Mouse (Mus musculus) liver, postnatal 0 days (tissue): ENCODE measurements around the gene Magi2. TPM values are rescaled to one million over a fixed set of nuclear protein-coding genes. Genes with fewer than 3 reads are reported as not detected.

Experiments
- ATAC-seq: fragments of 200-750 bp; cut with Nextera tagmentation; 2 replicates; pipeline ENCODE4 v1.8.0; 2017; ENCODE audit warnings: mild to moderate bottlenecking, moderate library complexity
- DNase-seq: peaks from one replicate; pipeline ENCODE4 v3.0.0-alpha.2; 2016
- H3K27ac ChIP-seq: fragments of 300-500 bp; sonication (generic); 2 replicates; pipeline ENCODE4 v1.5.1; 2014; ENCODE audit warnings: antibody characterized with exemption, moderate library complexity, mild to moderate bottlenecking, low read depth
- H3K27me3 ChIP-seq: fragments of 300-500 bp; sonication (generic); 2 replicates; pipeline ENCODE4 v1.6.1; 2014; ENCODE audit warnings: low read length, control low read depth, mixed read lengths; ENCODE audit not compliant: insufficient read depth
- H3K36me3 ChIP-seq: fragments of 300-500 bp; sonication (generic); replicated peaks from 2 replicates; pipeline ENCODE4 v1.6.1; 2014; ENCODE audit warnings: mild to moderate bottlenecking, control low read depth, low read length, moderate library complexity, mixed read lengths; ENCODE audit not compliant: insufficient read depth
- H3K4me1 ChIP-seq: fragments of 300-500 bp; sonication (generic); 2 replicates; pipeline ENCODE4 v1.6.1; 2014; ENCODE audit warnings: antibody characterized with exemption, mild to moderate bottlenecking, control low read depth; ENCODE audit not compliant: insufficient read depth
- H3K4me2 ChIP-seq: fragments of 300-500 bp; sonication (generic); 2 replicates; pipeline ENCODE4 v1.6.1; 2014; ENCODE audit warnings: low read depth, mild to moderate bottlenecking, low read length, moderate library complexity, mixed read lengths
- H3K4me3 ChIP-seq: fragments of 300-500 bp; sonication (generic); 2 replicates; pipeline ENCODE4 v1.5.1; 2014; ENCODE audit warnings: low read depth, low read length
- H3K9ac ChIP-seq: fragments of 300-500 bp; sonication (generic); replicated peaks from 2 replicates; pipeline ENCODE4 v1.6.1; 2014; ENCODE audit warnings: mild to moderate bottlenecking, moderate library complexity
- H3K9me3 ChIP-seq: fragments of 300-500 bp; sonication (generic); 2 replicates; pipeline ENCODE4 v1.6.1; 2016; ENCODE audit warnings: mild to moderate bottlenecking, control low read depth, low read length, mixed read lengths
- CTCF ChIP-seq: sonication (generic); IDR thresholded peaks from 2 replicates; pipeline ENCODE4 v1.5.1; 2016; ENCODE audit warnings: antibody characterized with exemption, low read depth
- EP300 ChIP-seq: IDR thresholded peaks from 2 replicates; pipeline ENCODE4 v1.6.1; 2016; ENCODE audit warnings: antibody characterized with exemption, low read depth, mild to moderate bottlenecking
- WGBS: fragments of 180-500 bp; shearing (Covaris S2); extraction: QIAGEN DNeasy Blood & Tissue Kit; methylation state at CpG from one replicate; pipeline ENCODE4 v1.1.7; 2014; ENCODE audit not compliant: insufficient replicate concordance; 5-methylcytosine and 5-hydroxymethylcytosine counted together
- polyA plus RNA-seq: library from polyadenylated mRNA; unstranded; fragments of >200 nt; fragmentation: Nextera tagmentation; extraction: Ambion mirVana; gene quantifications from 2 replicates; pipeline ENCODE4 v1.2.1, GENCODE M21; 2015

The Magi2 gene
- polyA plus RNA-seq, 1 experiment from 2014 or later: 0.08 TPM

DNA sequence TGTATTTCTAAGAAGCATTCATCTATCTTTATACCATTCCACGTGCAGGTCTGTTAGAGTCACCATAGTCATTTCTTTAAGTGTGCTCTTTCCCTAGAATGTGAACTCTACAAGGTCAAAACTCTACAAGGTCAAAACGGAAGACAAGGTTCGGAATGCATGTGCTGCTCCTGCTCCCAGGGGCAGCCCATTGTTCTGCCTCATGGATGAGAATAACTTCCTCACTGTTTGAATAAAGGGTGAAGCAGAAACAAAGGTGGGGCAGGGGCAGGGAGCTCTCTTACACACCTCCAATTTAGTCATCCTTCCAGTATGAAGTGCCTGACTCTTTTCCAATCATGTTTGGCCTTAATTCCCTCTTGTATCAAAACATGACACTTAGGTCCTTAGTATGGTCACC, 1450.4 kb downstream of the Magi2 start:
- DNase-seq (no peak), ATAC-seq (no peak)
- Histone ChIP-seq H3K9me3 (no peaks in the 10 kb centered on the region), H3K9ac (no peak overlapping the region), H3K36me3 (no peaks in the 10 kb centered on the region), H3K27ac (no peak overlapping the region), H3K4me1 (no peaks in the 10 kb centered on the region), H3K4me2 (no peak overlapping the region), H3K27me3 (no peaks in the 10 kb centered on the region), H3K4me3 (no peak overlapping the region)
- 60% methylated on average over 3 of the region's 3 CpGs for WGBS
- TF ChIP-seq EP300 (no peak), CTCF (no peak)

DNA sequence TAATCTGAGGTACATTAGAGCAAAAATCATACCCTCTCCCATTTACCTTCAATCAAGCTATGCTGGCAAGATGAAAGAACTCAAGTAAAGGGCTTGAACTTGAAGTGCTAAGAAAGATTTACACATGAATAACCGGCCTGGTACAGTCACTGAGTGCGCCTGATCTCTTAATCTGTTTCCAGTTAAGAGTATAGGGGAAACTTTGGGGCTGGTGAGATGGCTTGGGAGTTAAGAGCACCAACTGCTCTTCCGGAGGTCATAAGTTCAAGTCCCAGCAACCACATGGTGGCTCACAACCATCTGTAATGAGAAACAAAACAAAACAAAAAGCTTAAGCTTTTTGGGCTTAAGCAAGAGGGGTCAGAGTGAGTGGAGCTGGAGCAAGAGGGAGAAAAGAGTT, 1451.7 kb downstream of the Magi2 start:
- Histone ChIP-seq H3K4me2 (no peak overlapping the region), H3K9me3 (no peaks in the 10 kb centered on the region), H3K4me1 (no peaks in the 10 kb centered on the region), H3K9ac (no peak overlapping the region), H3K36me3 (no peaks in the 10 kb centered on the region), H3K4me3 (no peak overlapping the region), H3K27ac (no peak overlapping the region), H3K27me3 (no peaks in the 10 kb centered on the region)
- TF ChIP-seq EP300 (no peak), CTCF (no peak)
- ATAC-seq (no peak), DNase-seq (no peak)
- WGBS: 68% methylated on average over 3 of the region's 3 CpGs

DNA sequence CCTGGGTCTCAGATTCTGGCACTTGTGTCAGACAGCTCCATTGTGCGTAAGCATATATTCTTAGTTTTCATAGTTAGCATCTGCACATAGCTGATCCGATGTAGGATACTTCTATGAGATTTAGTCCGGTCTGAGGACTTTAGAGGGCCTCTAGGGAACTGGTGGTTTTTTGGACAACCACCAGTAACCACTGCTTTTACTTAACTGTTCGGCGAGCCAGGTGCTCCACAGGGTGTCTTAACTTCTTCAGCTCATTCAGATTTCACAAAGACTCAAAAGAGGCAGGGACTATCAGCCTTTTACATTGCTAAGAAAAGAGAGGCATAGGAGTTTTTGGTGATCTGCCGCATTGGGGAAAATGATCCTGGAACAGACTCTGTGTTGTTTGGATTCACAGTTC, 1453.1 kb downstream of the Magi2 start:
- WGBS: 76% methylated on average over 6 of the region's 6 CpGs

DNA sequence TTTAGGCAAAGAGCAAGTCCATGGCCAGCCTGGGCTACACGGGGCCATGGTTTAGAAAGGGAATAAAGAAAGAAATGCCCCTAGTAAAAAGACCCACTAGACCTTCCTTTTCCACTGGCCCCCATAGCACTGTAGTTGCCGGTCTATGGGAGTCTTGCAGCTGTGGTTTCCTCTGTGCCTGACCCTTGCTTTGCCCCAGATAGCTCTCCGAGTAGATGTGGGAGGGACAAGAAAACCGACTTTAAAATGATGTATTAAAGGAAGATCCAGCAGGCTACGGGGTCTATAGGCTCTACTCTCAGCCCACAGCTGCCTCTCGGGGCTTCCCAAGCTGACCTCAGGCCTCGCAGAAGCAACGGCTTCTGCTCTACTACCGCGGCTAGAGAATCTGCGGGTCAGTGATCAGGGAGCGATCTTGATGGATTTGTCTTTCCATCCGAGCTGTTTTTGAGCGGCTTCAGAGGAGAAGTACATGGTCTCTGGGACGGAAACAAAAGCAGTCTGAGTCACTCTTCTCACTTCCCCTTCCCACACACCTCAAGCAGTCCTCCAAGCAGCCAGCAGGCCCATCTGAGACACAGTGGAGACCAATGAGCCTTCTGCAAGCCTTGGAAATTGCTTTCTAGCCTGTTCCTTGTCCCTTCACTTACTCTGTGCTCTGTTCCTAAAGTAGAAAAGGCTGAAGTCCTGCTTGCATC, 1454.1 kb downstream of the Magi2 start:
- no peak overlapping the region for H3K4me3 ChIP-seq
- ATAC-seq (peak; percentile 63), DNase-seq (peak; percentile 23)
- H3K4me2 ChIP-seq: no peak overlapping the region
- 0 out of 2 replicates have a peak overlapping the region, but pooled peaks have one; percentile 18 for H3K27ac ChIP-seq
- H3K9ac ChIP-seq: no peak overlapping the region
- no peaks in the 10 kb centered on the region for H3K9me3 ChIP-seq
- no peaks in the 10 kb centered on the region for H3K27me3 ChIP-seq
- H3K4me1 ChIP-seq: no peaks in the 10 kb centered on the region
- 26% methylated on average over 15 of the region's 15 CpGs for WGBS
- H3K36me3 ChIP-seq: no peaks in the 10 kb centered on the region
- TF ChIP-seq CTCF: no peak
- no peak for TF ChIP-seq EP300

More for the DNA sequence above, 1453.1 kb downstream of the Magi2 start:
- DNase-seq (no peak), ATAC-seq (no peak)
- Histone ChIP-seq H3K9ac (no peak overlapping the region), H3K36me3 (no peaks in the 10 kb centered on the region), H3K27me3 (no peaks in the 10 kb centered on the region), H3K27ac (no peak overlapping the region), H3K4me3 (no peak overlapping the region), H3K9me3 (no peaks in the 10 kb centered on the region), H3K4me1 (no peaks in the 10 kb centered on the region), H3K4me2 (no peak overlapping the region)
- TF ChIP-seq CTCF (no peak), EP300 (no peak)

DNA sequence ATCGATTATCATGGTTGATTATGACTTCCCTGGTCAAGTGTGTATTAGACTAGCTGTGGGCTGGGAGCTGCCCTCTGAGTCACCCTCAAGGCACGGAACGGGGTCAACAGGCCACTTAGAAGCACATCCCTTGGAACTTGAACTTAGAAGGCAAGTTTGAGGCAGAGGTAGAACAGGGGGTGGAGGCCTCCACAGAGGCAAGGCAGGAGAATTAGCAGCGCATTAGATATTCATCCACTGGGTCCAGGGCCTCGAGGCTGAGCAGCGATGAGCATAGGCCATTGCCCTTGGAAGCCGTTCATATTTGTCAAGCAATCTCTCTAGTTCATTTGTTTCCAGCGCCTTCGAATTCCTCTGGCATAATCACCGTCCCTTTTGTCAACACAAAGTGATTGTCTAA, 1454.8 kb downstream of the Magi2 start:
- no peak overlapping the region for H3K9ac ChIP-seq
- ATAC-seq: no peak
- DNase-seq: no peak
- H3K27ac ChIP-seq: no peak overlapping the region
- H3K4me3 ChIP-seq: no peak overlapping the region
- H3K27me3 ChIP-seq: no peaks in the 10 kb centered on the region
- WGBS: 83% methylated on average over 10 of the region's 10 CpGs
- H3K4me1 ChIP-seq: no peaks in the 10 kb centered on the region
- no peaks in the 10 kb centered on the region for H3K36me3 ChIP-seq
- TF ChIP-seq CTCF (no peak), EP300 (no peak)
- no peaks in the 10 kb centered on the region for H3K9me3 ChIP-seq
- H3K4me2 ChIP-seq: no peak overlapping the region

DNA sequence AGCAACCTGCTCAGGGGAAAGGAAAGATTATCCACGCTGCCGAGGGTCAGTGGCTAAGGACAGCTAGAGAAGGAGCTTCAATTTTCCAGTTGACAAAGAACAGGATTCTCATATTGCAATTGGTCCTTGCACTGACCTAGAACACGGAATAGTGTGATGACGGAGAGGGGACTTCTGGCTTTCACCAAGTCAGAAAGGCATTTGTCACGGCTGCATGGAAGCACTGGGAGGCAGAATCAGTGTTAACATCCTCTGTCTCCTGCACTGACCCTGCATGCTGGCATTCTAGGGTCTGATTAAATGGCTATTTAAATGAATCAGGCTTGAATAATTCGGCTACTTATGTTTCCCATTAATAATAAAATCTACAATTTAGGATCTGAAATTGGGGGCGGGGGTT, 1455.4 kb downstream of the Magi2 start:
- Histone ChIP-seq H3K9me3 (no peaks in the 10 kb centered on the region), H3K36me3 (no peaks in the 10 kb centered on the region), H3K4me3 (no peak overlapping the region), H3K4me1 (no peaks in the 10 kb centered on the region), H3K4me2 (no peak overlapping the region), H3K27me3 (no peaks in the 10 kb centered on the region), H3K27ac (no peak overlapping the region), H3K9ac (no peak overlapping the region)
- WGBS: 74% methylated on average over 7 of the region's 7 CpGs
- TF ChIP-seq EP300 (no peak), CTCF (no peak)
- ATAC-seq (no peak), DNase-seq (no peak)
